Mouse (Mus musculus): ENCODE measurements at regions not wholly inside any gene's neighbourhood (a gene's known extent, or its start where the extent isn't known, plus 50 kb on each side); places are given as distances from the start of the nearest gene placed in this dataset.

DNA sequence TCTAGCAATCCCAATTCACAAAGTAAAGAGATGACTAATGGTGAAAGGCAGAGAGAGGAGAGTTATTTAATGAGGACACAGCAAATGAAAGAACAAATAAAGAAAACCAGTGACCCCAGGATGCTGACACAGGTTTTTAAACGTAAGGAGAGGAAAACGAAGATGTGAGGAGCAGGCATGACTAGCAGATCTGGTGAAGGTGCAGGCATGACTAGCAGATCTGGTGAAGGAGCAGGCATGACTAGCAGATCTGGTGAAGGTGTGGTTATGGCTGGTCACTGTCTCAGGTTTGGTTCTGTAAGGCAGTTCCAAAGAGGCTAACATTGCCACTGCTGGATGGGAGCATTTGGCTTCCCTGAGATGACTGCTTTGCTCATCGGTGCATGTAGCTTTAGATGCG, 57.0 kb downstream of the Mbl2 start:
- H3K36me3 ChIP-seq (ENCODE audit: control insufficient read depth, insufficient read depth, low read length): no peaks in the 10 kb centered on the region
- H3K9ac ChIP-seq (ENCODE audit: low read length): no peak overlapping the region
- no peak overlapping the region for H3K27ac ChIP-seq (ENCODE audit: low read length)
- no peaks in the 10 kb centered on the region for H3K27me3 ChIP-seq (ENCODE audit: control insufficient read depth, insufficient read depth, low read length)
- WGBS: 59% methylated on average over 4 of the region's 4 CpGs
- H3K9me3 ChIP-seq (replicated peaks; ENCODE audit: control insufficient read depth, low read length): no peaks in the 10 kb centered on the region
- no peak for ATAC-seq (ENCODE audit: insufficient read depth, low FRiP score)
- H3K4me2 ChIP-seq (ENCODE audit: low read depth, low read length): no peak overlapping the region
- H3K4me3 ChIP-seq (replicated peaks; ENCODE audit: low read length): no peak overlapping the region
- H3K4me1 ChIP-seq (ENCODE audit: control insufficient read depth, insufficient read depth, low read length): no peaks in the 10 kb centered on the region

DNA sequence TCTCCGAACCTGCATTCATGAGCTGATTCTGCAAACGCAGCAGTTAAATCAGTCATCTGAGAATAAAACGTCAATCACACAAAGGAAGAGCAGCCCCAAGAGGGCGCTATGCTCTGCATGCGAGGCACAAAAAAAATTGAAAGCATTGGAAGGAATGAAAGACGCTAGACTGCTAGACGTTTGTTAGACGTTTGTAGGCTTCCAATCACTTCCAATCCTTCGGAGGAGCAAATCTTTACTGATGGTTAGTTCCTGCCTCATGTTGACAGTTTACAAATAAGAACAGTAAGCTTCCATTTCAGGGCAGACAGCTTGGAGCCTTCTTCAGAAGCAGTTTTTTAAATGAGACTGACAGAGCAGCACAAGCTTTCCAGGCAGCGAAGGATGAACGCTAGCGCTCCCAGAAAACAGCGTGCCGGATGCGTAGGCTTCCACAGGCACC, 62.5 kb downstream of the Mbl2 start:
- H3K4me3 ChIP-seq (replicated peaks; ENCODE audit: low read length): peak overlapping the region; percentile 15
- ATAC-seq (ENCODE audit: insufficient read depth, low FRiP score): no peak
- no peak overlapping the region for H3K27ac ChIP-seq (ENCODE audit: low read length)

DNA sequence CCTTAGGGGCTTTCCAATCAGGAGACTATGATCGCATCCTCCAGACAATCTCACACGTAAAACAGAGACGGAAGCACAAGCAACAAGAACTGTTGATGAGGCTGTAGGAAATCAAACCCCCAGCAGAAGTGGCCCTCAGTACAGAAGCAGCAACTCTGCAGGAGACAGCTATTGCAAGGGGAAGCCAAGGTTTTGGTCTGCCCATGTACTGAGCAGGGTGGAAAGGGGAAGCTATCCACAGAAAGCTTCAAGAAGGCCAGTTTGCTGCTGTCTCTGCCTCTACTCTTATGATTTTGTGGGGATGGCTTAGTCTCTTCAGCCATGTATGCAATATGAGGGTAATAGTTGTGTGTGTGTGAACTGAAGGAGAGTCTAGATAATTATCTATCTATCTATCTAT, 63.3 kb downstream of the Mbl2 start:
- 85% methylated on average over 3 of the region's 3 CpGs for WGBS
- Histone ChIP-seq H3K4me3 (replicated peaks; ENCODE audit: low read length) (no peak overlapping the region), H3K27ac (ENCODE audit: low read length) (no peak overlapping the region), H3K36me3 (ENCODE audit: control insufficient read depth, insufficient read depth, low read length) (no peaks in the 10 kb centered on the region), H3K27me3 (ENCODE audit: control insufficient read depth, insufficient read depth, low read length) (no peaks in the 10 kb centered on the region), H3K4me1 (ENCODE audit: control insufficient read depth, insufficient read depth, low read length) (no peaks in the 10 kb centered on the region), H3K9ac (ENCODE audit: low read length) (no peak overlapping the region), H3K9me3 (replicated peaks; ENCODE audit: control insufficient read depth, low read length) (no peaks in the 10 kb centered on the region), H3K4me2 (ENCODE audit: low read depth, low read length) (no peak overlapping the region)
- ATAC-seq (ENCODE audit: insufficient read depth, low FRiP score): no peak

More for the DNA sequence above, 62.5 kb downstream of the Mbl2 start:
- H3K9ac ChIP-seq (ENCODE audit: low read length): peak overlapping the region; percentile 23; the same call in 1 of the 2 replicates
- 36% methylated on average over 15 of the region's 15 CpGs for WGBS
- no peaks in the 10 kb centered on the region for H3K4me1 ChIP-seq (ENCODE audit: control insufficient read depth, insufficient read depth, low read length)
- no peaks in the 10 kb centered on the region for H3K36me3 ChIP-seq (ENCODE audit: control insufficient read depth, insufficient read depth, low read length)
- H3K4me2 ChIP-seq (ENCODE audit: low read depth, low read length): peak overlapping the region; percentile 33
- H3K9me3 ChIP-seq (replicated peaks; ENCODE audit: control insufficient read depth, low read length): no peaks in the 10 kb centered on the region
- H3K27me3 ChIP-seq (ENCODE audit: control insufficient read depth, insufficient read depth, low read length): no peaks in the 10 kb centered on the region

DNA sequence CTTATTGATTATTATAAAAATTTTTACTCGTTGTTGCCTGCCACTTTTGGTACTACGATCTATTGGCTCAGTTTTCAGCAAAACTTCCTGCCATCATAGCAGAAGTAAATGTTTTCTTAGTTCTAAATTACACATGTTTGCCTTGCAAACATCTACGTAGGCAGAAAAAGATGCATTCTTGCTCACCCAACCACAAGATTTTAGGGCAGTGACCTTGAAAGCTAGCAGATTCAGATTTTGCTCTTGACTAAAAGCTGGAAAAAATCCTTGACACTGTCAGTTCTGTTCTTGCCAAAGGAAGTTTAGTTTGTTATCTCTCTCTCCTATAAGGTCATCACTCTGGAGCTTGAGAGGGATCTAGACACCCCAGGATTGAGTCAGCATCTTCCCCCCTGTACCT, 66.8 kb downstream of the Mbl2 start:
- no peak overlapping the region for H3K4me3 ChIP-seq (replicated peaks; ENCODE audit: low read length)
- 68% methylated on average over 3 of the region's 3 CpGs for WGBS
- no peak overlapping the region for H3K4me2 ChIP-seq (ENCODE audit: low read depth, low read length)
- H3K9me3 ChIP-seq (replicated peaks; ENCODE audit: control insufficient read depth, low read length): no peaks in the 10 kb centered on the region
- H3K27ac ChIP-seq (ENCODE audit: low read length): no peak overlapping the region
- no peaks in the 10 kb centered on the region for H3K4me1 ChIP-seq (ENCODE audit: control insufficient read depth, insufficient read depth, low read length)
- H3K36me3 ChIP-seq (ENCODE audit: control insufficient read depth, insufficient read depth, low read length): no peaks in the 10 kb centered on the region
- H3K9ac ChIP-seq (ENCODE audit: low read length): no peak overlapping the region
- no peak for ATAC-seq (ENCODE audit: insufficient read depth, low FRiP score)
- H3K27me3 ChIP-seq (ENCODE audit: control insufficient read depth, insufficient read depth, low read length): no peaks in the 10 kb centered on the region

DNA sequence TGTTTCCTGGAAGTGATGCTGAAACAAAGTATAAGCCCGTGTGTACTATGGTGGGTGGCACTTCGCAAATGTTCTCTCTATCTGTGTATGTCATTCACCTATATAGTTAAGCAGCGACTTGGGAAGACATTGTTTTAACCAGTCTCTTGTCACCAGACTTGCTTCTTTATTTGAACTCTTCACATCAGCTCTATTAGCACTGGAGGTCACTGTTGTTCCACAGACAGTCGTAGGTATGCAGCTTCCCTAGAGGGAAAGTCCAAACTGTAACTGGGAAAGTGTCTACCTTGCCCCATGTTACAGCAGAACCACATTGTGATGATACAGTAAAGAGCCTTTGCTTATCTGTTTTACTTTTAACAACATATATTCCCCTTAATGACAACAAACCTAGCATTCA, 69.5 kb downstream of the Mbl2 start:
- H3K9ac ChIP-seq (ENCODE audit: low read length): no peak overlapping the region
- H3K4me3 ChIP-seq (replicated peaks; ENCODE audit: low read length): no peak overlapping the region
- no peak for ATAC-seq (ENCODE audit: insufficient read depth, low FRiP score)
- no peak overlapping the region for H3K4me2 ChIP-seq (ENCODE audit: low read depth, low read length)
- no peaks in the 10 kb centered on the region for H3K4me1 ChIP-seq (ENCODE audit: control insufficient read depth, insufficient read depth, low read length)
- 63% methylated on average over 4 of the region's 4 CpGs for WGBS
- no peaks in the 10 kb centered on the region for H3K9me3 ChIP-seq (replicated peaks; ENCODE audit: control insufficient read depth, low read length)
- H3K36me3 ChIP-seq (ENCODE audit: control insufficient read depth, insufficient read depth, low read length): no peaks in the 10 kb centered on the region
- H3K27ac ChIP-seq (ENCODE audit: low read length): no peak overlapping the region
- H3K27me3 ChIP-seq (ENCODE audit: control insufficient read depth, insufficient read depth, low read length): no peaks in the 10 kb centered on the region

DNA sequence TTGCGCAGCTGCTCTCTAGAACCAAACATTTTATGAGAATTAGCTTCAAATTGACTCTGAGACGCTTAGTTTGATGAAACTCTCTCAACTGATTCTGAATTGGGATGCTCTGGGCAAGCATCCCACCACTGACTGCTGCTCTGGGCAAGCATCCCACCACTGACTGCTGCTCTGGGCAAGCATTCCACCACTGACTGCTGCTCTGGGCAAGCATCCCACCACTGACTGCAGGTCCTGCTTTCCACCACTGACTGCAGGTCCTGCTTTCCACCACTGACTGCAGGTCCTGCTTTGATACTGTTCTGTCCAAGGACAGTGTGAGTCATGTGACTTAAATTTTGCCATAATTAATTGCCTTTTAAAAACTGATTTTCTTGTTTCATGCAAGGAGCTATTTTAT, 73.6 kb downstream of the Mbl2 start:
- Histone ChIP-seq H3K36me3 (ENCODE audit: control insufficient read depth, insufficient read depth, low read length) (no peaks in the 10 kb centered on the region), H3K9me3 (replicated peaks; ENCODE audit: control insufficient read depth, low read length) (no peaks in the 10 kb centered on the region), H3K4me2 (ENCODE audit: low read depth, low read length) (no peak overlapping the region), H3K4me3 (replicated peaks; ENCODE audit: low read length) (no peak overlapping the region), H3K27me3 (ENCODE audit: control insufficient read depth, insufficient read depth, low read length) (no peaks in the 10 kb centered on the region), H3K4me1 (ENCODE audit: control insufficient read depth, insufficient read depth, low read length) (no peaks in the 10 kb centered on the region), H3K27ac (ENCODE audit: low read length) (no peak overlapping the region), H3K9ac (ENCODE audit: low read length) (no peak overlapping the region)
- ATAC-seq (ENCODE audit: insufficient read depth, low FRiP score): no peak
- WGBS: 71% methylated on average over 2 of the region's 2 CpGs

DNA sequence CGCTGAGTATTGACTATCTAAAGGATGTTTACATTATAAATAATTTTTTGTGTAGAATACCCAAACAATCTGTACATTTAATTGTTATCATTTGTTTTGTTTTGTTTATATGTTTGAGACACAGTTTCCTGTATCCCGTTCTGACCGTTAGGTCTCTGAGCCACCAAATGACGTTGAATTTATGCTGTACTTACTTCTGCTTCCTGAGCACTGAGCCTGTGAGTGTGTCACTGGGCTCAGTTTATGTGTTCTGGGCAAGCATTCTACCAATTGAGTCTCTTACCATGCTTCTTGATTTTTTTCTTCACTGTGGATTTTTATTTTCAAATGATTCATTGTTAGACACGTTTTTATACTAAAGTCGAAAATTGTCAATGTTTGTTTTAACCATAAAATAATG, 74.2 kb downstream of the Mbl2 start:
- Histone ChIP-seq H3K4me1 (ENCODE audit: control insufficient read depth, insufficient read depth, low read length) (no peaks in the 10 kb centered on the region), H3K27ac (ENCODE audit: low read length) (no peak overlapping the region), H3K27me3 (ENCODE audit: control insufficient read depth, insufficient read depth, low read length) (no peaks in the 10 kb centered on the region), H3K4me3 (replicated peaks; ENCODE audit: low read length) (no peak overlapping the region), H3K9me3 (replicated peaks; ENCODE audit: control insufficient read depth, low read length) (no peaks in the 10 kb centered on the region), H3K4me2 (ENCODE audit: low read depth, low read length) (no peak overlapping the region), H3K9ac (ENCODE audit: low read length) (no peak overlapping the region), H3K36me3 (ENCODE audit: control insufficient read depth, insufficient read depth, low read length) (no peaks in the 10 kb centered on the region)
- ATAC-seq (ENCODE audit: insufficient read depth, low FRiP score): no peak
- 58% methylated on average over 6 of the region's 6 CpGs for WGBS

DNA sequence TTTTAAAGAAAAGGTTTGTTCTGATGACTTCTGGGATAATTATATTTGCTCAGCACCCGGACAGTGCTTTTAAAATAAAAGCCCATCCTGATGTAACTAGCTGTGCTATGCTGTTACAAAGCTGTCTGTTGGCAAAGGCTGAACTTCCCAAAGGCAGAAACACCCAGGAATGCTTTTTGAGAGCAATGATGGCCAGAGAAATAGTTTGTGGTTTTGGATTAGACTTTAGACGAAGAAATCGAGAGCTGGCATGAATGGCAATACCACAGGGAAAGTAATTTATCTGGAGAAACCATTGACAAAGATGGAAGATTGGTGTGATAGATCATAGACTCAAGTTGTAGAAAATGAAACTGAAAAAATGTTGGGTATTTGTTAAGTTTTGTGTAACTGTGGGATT, 84.6 kb downstream of the Mbl2 start:
- no peak overlapping the region for H3K9ac ChIP-seq (ENCODE audit: low read length)
- 80% methylated on average over 3 of the region's 3 CpGs for WGBS
- H3K4me3 ChIP-seq (replicated peaks; ENCODE audit: low read length): no peak overlapping the region
- no peak overlapping the region for H3K27ac ChIP-seq (ENCODE audit: low read length)
- no peaks in the 10 kb centered on the region for H3K9me3 ChIP-seq (replicated peaks; ENCODE audit: control insufficient read depth, low read length)
- no peak overlapping the region for H3K4me2 ChIP-seq (ENCODE audit: low read depth, low read length)
- H3K27me3 ChIP-seq (ENCODE audit: control insufficient read depth, insufficient read depth, low read length): no peaks in the 10 kb centered on the region
- H3K36me3 ChIP-seq (ENCODE audit: control insufficient read depth, insufficient read depth, low read length): no peaks in the 10 kb centered on the region
- H3K4me1 ChIP-seq (ENCODE audit: control insufficient read depth, insufficient read depth, low read length): no peaks in the 10 kb centered on the region
- no peak for ATAC-seq (ENCODE audit: insufficient read depth, low FRiP score)

DNA sequence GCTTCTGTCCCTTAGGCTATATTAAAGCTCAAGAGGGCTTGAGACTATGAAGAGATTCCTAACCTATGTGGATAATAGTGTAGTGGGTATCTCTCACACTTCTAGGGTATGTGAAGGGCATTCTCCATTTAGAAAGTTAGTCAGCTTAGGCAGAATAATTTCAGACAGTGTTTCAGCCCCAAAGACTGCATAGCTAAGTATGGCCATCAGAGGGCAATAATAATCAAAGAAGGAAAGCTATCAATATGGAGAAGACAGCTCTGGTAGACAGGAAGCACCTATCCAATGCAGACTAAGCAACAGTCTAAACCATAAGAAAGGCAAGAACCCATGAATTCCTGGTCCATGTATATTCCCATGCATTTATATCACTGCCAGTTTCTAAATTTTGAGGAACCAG, 95.0 kb downstream of the Mbl2 start:
- Histone ChIP-seq H3K9ac (ENCODE audit: low read length) (no peak overlapping the region), H3K9me3 (replicated peaks; ENCODE audit: control insufficient read depth, low read length) (no peaks in the 10 kb centered on the region), H3K27me3 (ENCODE audit: control insufficient read depth, insufficient read depth, low read length) (no peaks in the 10 kb centered on the region), H3K4me2 (ENCODE audit: low read depth, low read length) (no peak overlapping the region), H3K4me3 (replicated peaks; ENCODE audit: low read length) (no peak overlapping the region), H3K36me3 (ENCODE audit: control insufficient read depth, insufficient read depth, low read length) (no peaks in the 10 kb centered on the region), H3K27ac (ENCODE audit: low read length) (no peak overlapping the region), H3K4me1 (ENCODE audit: control insufficient read depth, insufficient read depth, low read length) (no peaks in the 10 kb centered on the region)
- no peak for ATAC-seq (ENCODE audit: insufficient read depth, low FRiP score)

DNA sequence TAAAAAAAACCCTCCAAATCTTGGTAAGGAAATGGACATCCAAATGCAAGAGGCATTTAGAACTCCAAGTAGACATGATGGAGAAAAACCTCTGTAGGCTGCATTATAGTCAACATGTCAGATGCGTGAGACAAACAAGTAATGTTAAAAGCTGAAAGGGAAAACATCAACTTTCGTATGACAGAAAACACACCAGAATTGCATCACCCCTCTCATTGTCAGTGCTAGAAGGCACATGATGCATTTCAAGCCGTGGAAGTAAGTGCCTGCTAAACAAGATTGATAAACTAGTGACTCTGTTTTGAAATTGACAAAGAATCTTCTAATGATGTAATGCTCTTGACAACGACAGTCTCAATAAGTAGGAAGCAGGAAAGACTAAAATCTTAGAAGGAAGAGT, 96.1 kb downstream of the Mbl2 start:
- H3K9ac ChIP-seq (ENCODE audit: low read length): no peak overlapping the region
- H3K36me3 ChIP-seq (ENCODE audit: control insufficient read depth, insufficient read depth, low read length): no peaks in the 10 kb centered on the region
- no peak overlapping the region for H3K4me2 ChIP-seq (ENCODE audit: low read depth, low read length)
- 77% methylated on average over 4 of the region's 4 CpGs for WGBS
- no peak overlapping the region for H3K27ac ChIP-seq (ENCODE audit: low read length)
- ATAC-seq (ENCODE audit: insufficient read depth, low FRiP score): no peak
- no peaks in the 10 kb centered on the region for H3K4me1 ChIP-seq (ENCODE audit: control insufficient read depth, insufficient read depth, low read length)
- no peaks in the 10 kb centered on the region for H3K9me3 ChIP-seq (replicated peaks; ENCODE audit: control insufficient read depth, low read length)
- H3K4me3 ChIP-seq (replicated peaks; ENCODE audit: low read length): no peak overlapping the region
- H3K27me3 ChIP-seq (ENCODE audit: control insufficient read depth, insufficient read depth, low read length): no peaks in the 10 kb centered on the region

All from stomach, embryonic 16.5 days (tissue).